Mouse (Mus musculus): ENCODE data around the gene Prdm15. TPM values are rescaled to one million over a fixed set of nuclear protein-coding genes. Genes with fewer than 3 reads are reported as not detected.

Prdm15 gene
- 11.9 and 14.5 TPM in 2 replicates for total RNA-seq (2021)
- long read RNA-seq, partial matches to known transcripts, result 0 of 1 reads
- long read RNA-seq, other reads (novel, unspliced or antisense), result 1 of 1 reads

DNA sequence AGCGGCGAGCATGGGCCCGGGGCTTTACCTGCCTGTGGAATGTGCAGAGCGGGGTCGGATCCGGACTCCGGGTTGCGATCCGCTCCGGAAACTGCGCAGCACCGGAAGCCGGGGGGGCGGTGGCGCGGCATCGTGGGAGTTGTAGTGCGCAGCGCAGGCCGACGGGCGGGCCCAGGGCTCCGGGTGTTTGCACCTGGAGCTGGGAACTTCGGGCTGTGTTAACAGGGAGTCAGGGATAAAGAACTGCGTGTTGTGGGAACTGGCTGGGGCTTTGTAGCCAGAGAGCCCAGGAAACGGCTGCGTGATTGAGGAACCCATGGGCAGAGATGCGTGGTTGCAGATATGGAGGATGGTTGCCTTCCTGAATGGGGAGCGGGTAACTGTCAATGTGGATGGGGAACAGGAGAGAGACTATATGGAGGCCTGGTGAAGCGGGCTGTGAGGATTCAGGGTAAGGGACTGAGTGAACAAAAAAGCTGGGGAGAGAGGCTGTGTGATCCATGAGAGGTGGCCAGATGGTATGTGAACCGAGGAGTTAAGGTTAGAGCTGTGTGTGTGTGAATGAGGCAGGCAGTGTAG, at the start of gene Prdm15:
Gene Prdm15 (minus strand): TSS at position 110 of the 579 bp plus-strand sequence.
- DNase-seq, result peak; percentile 90

DNA sequence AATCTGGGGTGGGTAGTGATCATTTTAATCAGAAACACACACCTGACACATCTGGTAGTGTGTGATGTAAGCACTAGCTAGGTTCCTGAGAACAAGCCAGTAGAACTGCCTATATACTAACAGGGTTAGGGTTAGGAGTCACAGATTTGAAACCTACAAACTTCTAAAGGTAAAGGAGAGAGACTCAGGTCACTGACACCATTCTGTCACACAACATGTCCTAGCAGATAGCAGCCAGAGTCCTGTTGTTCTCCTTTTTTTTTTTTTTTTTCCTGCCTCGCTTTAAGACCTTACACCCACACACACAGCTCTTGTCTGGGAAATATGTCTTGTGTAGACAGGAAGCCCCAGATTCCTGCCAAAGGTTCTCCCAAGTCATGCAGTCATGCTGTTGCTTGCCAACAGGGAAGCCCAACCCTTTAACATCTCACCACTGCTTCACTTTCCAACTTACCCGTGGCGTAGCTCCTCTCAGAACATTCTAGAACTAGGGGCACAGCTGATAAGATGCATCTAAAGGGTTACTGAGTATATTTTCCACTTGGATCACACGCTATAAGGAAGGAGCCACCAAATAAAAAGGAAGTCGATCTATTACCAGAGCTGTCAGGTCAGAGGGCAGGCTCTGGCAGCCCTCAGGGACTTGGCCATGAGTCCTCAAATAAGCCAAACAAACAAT, 45.8 kb upstream of the Prdm15 start:
- DNase-seq, result peak; percentile 17

DNA sequence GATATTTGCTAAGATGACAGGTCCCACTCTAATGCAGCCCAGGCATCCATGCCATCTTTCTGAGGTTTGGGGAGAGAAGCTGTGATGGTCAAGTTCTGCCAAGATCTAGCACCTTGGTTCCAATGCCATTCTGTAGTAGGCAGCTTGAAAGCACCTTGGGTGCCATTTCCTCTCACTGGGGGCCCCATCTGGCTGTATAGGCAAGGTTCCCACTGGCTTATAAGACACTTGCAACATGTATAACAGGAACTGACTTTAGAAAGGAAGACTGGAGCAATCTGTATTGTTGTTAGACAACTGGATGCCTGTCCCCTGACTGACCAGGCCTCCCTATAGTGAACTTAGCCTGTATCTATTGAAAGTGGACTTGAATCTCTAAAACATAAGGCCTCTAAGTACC, 36.1 kb upstream of the Prdm15 start:
- DNase-seq, result no peak

DNA sequence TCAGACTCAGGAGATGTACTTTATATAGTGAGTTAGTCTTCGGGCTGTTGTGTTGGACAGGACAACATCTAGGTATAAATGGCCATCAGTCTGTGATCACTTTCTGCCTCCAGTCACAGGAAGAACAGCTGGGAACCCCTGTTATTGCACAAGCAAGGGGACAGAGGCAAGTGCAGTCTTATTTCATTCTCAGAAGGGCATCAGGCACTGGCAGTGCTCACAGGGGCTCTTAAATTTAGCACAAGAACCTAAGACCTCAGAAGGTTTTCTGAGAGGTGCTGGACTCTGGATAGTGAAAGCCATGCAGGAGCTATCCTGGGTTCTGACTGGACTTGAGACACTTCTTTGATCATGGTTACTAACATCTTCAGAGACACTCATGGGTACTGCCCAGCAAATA, 32.0 kb upstream of the Prdm15 start:
- no peak for DNase-seq

DNA sequence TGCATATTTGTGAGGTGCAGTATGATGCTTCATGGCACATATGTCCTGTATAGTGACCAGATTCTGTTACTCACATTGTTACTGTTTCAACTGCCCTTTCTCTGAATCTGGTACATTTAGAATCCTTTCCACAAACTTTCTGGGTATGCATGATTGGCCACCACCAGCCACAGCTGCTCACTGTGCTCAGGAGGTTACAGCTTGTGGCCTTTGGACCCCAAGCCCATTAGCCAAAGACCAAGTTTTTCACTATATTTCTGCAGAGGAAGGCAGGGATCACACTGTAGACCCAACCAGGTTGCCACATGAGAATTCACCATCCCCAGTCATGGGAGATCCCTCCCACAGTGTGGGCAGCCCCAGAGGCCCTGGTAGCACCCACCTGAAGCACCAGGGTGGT, 31.2 kb upstream of the Prdm15 start:
- no peak for DNase-seq

DNA sequence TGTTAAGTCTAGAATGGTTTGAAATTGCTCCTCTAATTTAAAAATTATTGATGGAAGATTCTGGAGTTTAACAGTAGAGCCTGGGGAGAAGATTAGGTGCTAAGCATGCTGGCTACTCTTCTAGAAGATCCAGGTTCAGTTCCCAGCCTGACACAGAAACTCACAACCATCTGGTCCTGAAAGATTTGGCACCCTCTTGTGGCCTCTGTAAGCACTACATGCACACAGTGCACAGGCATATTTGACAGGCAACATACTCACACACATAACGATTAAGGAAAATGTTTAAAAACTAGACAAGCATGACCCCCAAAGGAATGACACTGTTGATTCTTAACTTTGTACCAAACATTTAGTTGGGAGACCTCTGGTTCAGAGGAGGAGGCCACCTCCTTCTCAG, 27.5 kb upstream of the Prdm15 start:
- DNase-seq, result peak; percentile 51

DNA sequence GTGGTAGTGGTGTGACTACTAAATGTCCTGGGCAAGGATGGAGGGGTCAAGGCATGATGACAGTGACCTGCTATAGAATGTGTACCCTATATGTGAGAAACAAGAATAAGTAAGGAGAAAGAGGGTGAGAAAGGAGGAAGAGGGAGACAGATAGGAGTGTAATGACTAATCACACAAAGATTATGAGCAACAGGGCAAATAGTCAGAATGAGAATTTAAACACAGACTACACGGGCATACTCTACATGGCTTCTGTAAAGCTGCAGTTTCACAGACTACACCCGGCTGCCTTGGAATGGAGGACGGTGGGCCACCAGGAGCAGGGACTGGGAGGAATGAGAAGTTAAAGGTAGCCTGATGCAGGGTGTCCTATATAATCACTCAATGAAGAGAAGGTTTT, 25.9 kb upstream of the Prdm15 start:
- no peak for DNase-seq

DNA sequence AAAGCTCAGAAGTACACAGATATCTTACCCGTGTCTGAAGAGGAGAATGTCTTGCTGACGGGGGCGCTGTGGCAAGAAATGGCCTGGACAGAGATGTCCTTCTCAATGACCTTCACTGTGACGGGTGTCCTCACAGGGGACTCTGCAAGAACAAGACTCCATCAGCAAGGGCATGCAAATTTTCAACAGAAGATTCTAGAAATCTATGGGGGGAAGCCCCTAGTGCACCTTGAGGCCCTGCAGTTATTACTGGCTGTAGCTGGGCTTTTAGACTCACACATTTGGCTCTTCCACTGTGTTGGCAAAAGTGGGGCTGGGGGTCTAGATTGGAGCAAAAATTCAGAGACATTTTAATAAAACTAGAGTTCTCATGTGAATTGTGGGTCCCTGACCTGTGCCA, 23.5 kb upstream of the Prdm15 start:
- no peak for DNase-seq

DNA sequence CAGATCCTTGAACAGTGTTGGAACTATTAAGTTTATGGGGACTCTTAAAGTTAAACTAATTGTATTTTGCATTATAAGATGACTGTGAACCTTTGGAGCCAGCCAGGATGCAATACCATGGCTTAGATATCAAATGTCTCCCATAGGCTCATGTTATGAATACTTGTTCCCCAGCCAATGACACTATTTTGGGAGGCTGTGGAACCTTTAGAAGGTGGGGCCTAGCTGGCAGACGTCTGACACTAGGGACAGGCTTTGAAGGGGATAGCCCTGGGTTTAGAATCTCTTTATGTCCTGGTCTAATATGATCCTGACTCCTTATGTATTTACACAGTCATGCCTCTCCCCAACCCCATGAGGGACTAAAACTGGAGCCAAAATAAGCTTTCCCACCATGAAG, 22.7 kb upstream of the Prdm15 start:
- no peak for DNase-seq

DNA sequence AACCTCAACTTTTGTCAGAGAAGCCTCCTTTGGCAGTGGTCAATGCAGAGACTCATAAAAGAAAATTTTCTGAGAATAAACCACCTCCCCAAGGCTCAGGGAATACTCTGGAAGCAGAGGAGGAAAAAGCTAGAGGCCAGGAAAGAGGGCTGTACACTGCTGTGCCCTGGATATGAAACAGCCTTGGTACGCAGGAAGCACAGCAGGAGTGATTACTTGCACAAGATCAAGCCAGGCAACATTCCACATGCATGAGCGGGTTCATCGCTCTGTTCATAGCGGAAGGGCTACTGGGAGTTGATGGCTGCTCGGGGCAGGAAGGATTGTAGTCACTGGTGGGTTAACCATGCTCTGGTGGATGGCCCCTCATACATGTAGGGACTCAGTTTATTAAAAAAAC, 21.0 kb upstream of the Prdm15 start:
- no peak for DNase-seq

DNA sequence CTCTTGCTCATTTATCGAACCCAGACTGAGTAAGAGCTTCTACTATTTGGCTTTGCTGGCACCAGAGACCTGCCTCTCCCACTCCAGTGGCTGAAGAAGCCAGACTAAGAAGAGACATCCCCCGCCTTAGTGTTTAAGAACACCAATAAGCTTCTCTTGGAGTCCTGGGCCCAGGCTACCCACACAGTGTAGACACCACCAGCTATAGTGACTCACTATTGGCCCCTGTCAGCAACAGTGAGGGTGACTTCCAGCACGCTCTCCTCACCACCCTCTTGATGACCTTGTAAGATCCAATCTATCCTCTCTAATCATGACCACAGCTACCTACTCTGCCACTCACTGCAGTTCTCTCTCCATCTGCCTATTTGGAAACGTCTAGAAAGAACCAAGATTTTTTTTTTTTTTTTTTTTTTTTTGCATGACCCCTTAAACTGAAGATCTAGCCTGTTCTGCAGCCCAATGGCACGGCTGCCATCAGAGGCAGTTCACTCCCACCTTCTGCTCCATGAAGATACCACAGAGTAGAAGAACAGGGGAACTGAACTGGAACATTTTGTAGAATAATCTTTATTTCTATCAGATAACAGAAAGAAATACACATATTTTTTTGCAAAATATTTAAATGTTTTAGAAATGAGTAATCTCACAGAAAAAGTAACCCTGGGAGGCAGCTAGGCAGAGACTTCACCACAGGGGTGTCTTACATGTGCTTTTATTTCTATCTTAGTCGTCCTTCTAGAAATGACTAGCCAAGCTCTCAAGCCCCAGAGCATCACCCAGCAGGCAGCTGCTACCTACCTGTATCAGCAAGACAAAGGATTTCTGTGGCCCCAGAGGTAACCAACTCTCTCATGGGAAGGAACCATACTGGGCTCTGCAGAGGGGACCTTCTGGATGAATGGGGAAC, 17.8 kb upstream of the Prdm15 start:
- DNase-seq, result no peak

DNA sequence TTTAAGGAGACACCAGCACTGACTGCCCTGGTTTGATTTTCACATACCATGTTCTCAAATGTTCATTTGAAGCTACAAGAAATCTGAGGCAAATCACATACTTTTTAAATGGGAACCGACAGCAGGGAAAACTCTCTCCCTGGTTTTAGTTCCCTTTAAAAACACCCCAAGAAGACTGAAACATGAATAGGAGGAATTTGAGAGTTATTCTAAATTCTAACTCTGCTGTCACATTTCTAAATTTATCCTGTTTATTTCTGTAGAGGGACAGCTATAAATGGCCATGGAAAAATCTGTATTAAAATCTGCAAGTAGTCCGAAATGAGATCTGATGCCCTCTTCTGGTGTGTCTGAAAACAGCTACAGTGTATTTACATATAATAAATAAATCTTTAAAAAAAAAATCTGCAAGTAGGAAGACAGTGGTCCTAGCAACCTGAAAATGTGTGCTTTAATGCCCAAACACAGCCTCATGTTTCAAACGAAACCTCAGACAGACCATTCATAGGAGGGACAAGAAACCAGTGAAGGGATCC, 12.3 kb upstream of the Prdm15 start:
- no peak for DNase-seq

DNA sequence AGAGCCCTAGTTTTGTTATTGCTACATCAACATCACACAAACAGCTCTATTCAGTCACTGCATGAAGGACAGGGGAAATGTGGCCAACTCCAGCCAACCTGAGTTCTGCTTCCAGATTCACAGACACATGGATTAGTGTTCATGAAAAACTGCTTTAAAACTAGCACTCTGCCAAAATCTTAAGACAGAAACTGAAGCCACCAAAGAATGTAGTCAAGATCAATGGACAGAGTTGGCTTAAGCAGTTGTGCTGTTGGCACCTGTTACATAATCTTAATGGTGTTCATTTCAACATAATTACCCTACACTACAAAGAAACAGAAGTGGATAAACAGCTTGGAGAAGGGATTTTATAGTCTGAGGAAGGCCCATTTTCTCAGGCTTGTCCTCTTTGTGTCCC, 4.4 kb upstream of the Prdm15 start:
- no peak for DNase-seq

DNA sequence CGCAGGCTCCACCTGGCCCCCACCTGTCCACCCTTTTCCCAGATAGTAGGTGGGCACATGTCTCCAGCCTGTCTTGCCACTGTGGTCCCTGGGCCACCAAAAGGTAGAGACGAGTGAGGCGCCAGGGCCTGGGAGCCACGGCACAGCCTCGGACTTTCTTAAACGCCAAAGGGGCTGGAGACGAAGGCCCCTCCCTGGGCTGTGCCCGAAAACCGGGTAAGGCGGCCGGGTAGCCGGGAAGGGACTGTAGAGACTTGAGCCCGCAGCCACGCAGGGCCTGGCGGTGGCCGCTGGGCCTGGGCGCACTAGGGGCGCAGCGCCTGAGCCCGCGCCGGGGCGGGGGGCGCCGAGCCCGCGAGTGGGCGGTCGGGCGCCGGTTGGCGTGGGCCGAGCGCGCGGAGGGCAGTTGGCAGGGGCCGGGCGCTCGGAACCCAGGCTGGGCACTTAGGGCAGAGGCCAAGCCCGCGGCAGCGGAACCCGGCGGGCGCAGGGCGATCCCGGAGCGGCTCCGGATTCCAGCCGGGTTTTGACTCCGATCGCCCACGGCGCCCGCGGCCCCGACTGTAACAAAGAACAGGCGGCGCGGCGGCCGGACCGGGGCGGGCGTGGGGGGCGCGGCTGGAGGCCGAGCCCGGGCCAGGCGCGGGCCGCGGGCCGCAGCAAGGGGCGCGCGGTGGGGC, 449 bp downstream of the Prdm15 start:
- peak; percentile 88 for DNase-seq

DNA sequence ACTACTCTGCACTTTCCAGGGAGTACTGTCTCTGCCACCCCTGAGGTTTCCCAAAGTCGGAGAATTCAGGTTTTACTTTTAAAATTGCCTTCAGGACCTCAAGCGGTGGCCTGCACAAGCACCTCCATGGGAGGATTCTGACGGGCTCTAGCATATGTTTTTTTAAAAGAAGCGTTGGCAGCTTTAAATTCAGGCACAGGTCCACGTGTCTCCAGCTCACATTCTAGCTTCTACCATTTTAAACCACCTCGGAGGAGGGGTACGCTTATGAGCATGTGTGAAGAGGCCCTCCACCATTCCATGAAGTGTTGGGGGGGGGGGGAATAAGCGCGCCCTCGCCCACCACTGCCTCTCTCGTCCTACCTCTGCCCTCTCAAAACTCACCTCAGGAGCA, 986 bp downstream of the Prdm15 start:
- DNase-seq, result no peak

DNA sequence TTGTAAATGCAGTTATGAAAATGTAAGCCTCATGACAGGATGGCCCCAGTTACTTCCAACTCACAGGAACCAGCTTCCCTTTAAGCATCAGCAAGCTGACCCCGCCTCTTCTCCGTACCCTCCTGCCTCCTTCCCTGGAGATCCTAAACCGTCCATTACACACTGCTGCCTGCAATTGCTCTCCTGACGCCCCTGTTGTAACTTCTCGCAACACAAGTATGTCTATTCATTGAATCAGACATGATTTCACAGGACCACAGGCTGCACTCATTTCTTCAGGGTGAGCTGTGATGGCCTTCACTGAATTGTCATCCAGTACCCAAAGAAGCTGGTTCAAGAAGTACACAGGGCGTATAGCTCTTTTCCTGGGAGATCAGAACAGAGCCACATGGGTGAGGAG, 2.8 kb downstream of the Prdm15 start:
- DNase-seq, result no peak

DNA sequence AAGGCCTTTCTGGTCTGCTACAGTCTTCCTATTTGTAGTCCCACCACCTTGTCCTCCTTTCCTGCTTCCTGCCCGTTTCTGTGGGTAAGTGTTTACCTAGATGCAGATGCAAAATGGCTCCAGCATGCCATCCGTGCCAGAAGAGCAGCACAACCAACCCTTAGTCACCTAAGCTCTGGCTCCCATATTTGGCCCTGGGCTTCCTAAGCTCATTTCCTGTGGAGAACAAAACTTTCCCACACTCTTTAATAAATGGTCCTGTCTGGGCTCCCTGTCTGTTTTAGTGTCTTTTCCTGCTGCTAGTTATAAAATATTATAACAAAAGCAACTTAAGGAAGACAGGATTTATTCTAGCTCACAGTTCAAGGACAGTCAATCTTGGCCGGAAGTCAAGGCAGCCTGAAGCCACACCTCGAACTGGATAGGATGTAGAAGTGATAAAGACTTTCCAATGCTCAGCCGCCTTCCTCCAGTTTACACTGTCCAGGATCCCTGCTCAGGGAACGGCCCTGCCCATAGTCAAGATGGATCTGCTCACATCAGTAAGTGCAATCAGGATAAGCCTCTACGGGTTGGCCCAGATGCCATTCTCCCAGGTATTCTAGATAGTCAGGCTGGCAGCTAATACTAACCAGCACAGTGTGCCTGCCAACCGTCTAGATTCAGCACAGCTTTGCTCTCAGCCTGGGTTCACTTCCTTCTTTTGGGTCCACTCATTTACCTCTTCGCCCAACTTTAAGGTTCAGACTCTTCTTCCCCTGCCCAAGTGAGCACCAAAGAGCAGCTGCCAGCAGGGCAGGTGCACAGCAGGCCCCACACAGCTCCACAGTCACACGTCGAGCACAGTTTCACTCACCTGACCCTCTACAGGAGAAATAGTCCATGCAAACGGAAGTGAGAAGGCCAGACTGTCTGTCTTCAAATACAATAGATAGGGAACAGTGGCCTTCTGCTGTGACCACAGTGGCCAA, 6.4 kb downstream of the Prdm15 start:
- peak; percentile 26 for DNase-seq

DNA sequence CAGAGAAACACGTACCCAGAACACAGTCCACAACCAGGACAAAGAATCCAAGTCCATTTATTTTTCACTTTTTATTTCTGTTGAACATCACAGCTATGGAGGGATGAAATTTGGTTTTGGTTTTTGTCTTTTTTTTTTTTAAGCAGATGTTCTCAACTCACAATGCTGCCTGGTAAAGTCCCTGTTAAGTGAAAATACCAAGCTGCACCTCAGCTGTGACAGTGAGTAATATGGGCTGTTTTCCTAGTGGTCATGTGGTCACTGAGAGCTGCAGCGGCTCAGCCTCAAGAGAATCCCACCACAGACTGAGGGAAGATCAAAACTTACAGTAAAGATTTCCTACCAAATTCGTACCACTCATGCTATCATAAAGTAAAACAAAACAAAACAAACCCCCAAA, 19.5 kb downstream of the Prdm15 start:
- DNase-seq, result no peak

DNA sequence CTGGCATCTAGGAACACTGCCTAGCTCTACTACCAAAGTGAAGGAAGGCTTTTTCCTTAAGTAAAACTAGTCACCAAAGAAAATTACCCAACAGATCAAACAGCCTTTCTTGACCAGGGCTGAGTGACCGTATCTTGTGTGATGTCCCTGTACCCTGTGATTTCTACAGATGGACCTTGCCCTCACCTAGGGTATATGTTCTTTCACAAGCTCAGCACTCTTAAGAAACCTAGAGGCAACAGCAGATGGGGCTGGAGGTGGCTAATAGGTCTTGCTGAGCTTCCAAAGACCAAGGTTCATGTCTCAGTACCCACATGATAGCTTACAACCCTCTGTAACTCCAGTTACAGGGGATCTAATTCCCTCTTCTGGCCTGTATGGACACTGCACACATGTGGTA, 23.4 kb downstream of the Prdm15 start:
- DNase-seq, result no peak

DNA sequence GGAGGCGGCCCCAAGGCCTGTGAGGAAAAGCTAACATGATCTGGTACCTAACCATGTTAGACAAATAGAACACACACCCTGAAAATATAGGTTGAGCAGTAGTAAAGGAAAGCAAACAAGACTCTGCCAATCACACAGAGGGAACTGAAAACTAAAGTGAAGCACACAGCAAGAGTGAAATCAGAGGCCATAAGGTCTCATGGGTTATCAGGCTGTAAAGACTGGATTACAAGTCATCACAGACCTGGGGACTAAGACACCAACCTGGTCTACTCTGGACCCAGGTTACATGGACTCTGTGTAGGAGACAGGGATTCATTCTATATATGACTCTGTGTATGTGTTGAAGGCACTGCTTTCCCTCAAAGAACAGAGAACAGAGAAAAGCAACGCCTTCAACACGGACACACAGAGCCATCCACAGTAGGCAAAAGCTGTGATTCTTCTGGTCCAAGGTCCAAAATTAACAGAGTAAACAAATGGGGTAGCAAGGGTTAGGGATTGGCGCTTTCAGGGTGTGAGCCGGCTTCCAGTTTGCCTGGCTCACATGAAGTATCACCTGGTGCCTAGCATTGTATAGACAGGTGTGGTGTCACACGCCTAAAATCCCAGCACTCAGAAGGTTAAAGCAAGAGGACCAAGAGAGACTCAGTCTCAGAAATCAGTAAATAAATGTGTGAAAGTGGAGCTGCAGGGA, 28.2 kb downstream of the Prdm15 start:
- no peak for DNase-seq

DNA sequence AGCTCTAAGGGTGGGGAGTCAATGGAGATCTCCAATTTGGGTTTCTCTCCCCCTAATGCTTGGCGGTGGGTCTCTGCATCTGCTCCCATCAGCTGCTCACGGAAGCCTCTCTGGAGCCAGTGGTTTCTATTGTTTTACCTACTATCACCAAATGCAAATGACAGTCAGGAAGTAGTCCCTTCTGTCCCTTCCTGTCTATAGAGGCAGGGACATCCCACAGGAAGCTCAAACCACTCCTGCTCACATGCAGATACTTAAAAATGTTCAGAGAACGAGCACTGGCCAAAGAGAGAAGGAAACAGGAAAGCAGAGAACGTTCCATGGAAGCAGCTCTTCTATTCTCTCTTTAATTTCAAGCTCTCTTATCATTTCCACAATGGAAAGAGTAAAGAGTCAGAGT, 32.1 kb downstream of the Prdm15 start:
- DNase-seq, result no peak

Data from adrenal gland, postnatal 25 days (tissue).